Mouse (Mus musculus): ENCODE measurements around the gene Nav3.

Gene Nav3

GRCm38 (mm10) chr10:109690564-109690963 lies 765.4 kb downstream of the Nav3 start:
- peak; percentile 46 for DNase-seq (ENCODE audit: low read depth, low spot score)

GRCm38 (mm10) chr10:109684109-109685056 lies 771.6 kb downstream of the Nav3 start:
- DNase-seq (ENCODE audit: low read depth, low spot score): peak; percentile 82

- no peak for DNase-seq (ENCODE audit: low read depth, low spot score)
Observed at GRCm38 (mm10) chr10:109672896-109673295, 783.1 kb downstream of the Nav3 start.

- DNase-seq (ENCODE audit: low read depth, low spot score): no peak
Observed at GRCm38 (mm10) chr10:109667453-109667852, 788.6 kb downstream of the Nav3 start.

- peak; percentile 66 for DNase-seq (ENCODE audit: low read depth, low spot score)
Observed at GRCm38 (mm10) chr10:109664629-109665317, 791.2 kb downstream of the Nav3 start.

- no peak for DNase-seq (ENCODE audit: low read depth, low spot score)
Observed at GRCm38 (mm10) chr10:109651516-109651915, 804.5 kb downstream of the Nav3 start.

GRCm38 (mm10) chr10:109643598-109643997 lies 812.4 kb downstream of the Nav3 start:
- peak; percentile 92 for DNase-seq (ENCODE audit: low read depth, low spot score)

GRCm38 (mm10) chr10:109641806-109642205 lies 814.2 kb downstream of the Nav3 start:
- DNase-seq (ENCODE audit: low read depth, low spot score): no peak

- DNase-seq (ENCODE audit: low read depth, low spot score): no peak
Observed at GRCm38 (mm10) chr10:109637702-109638101, 818.3 kb downstream of the Nav3 start.
